Mouse (Mus musculus): Measurements from ENCODE around the gene Zcchc13.
A peak's percentile ranks its signal among the peaks of the same experiment; 100 is the strongest.

The Zcchc13 gene

DNA sequence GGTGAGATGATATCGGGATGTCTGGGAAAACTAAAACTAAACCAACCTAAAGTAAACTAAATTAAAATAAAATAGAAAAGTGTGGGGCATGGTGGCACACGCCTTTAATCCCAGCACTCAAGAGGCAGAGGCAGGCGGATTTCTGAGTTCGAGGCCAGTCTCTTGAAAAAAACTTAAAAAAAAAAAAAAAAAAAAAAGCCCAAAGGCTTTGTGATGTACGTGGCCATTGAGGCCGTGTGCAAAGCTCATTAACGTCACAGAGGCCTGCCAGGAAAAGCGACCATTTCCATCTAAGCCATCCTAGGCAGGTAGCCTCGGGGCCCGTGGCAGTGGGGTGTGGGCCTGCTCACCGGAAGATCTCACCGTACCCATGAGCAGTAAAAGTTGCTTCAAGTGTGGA, at the start of gene Zcchc13:
Gene Zcchc13 (plus strand): TSS at position 284 of the 400 bp plus-strand sequence.
- DNase-seq (ENCODE audit: low spot score in 2 of 2): no peak

DNA sequence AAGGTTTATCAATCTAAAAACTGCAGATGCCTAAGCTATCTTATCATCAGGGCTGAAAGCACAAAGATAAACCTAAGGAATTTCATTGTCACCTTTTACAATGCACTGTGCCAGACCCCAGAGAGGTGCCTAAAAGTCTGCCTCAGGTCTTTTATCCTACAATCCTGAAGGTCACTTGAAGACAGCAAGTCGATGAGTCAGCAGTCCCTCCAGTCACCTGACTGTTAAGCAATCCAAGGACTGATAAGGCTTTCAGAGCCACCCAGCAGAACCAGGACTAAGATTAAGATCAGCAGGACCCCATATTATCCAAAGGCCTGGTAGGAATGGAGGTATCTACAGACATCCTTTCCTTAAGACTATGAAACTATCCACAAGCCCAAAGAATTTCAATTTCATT, 46.1 kb upstream of the Zcchc13 start:
- DNase-seq (ENCODE audit: low spot score in 2 of 2): no peak

DNA sequence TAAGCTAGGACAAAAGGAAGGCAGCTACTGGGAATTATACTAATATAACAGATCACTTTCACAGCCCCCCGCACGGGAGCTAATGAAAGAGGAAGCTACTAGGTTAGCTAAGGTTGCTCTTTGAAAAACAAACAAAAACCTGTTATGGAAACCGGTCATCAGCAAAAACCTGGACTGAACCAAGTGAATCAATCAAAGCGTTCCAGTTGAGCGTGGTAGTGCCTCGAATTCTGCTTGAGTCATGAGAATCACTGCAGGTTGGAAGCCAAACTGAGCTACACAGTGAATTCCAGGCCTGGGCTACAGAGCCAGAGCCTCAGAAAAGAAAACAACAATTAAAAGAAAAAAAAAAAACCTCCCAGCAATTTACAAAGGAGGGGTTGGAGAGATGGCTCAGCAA, 38.3 kb upstream of the Zcchc13 start:
- DNase-seq (ENCODE audit: low spot score in 2 of 2): no peak

DNA sequence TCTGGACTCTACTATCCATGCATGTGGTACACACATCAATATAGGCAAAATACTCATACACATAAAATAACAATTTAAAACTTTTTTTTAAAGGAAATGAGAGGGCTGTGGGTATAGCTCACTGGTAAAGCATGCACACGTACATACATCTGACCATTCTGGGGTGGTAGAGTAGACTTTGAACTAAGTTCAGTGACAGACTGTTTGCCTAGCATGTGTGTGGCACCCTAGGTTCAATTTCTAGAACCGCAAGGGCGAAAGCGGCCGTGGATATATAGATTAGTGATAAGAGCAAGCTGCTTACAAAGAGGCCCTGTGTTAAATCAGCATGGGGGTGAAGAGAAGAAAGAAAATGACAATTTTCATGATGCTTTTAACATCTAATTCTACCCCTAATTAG, 27.8 kb upstream of the Zcchc13 start:
- DNase-seq (ENCODE audit: low spot score in 2 of 2): no peak

DNA sequence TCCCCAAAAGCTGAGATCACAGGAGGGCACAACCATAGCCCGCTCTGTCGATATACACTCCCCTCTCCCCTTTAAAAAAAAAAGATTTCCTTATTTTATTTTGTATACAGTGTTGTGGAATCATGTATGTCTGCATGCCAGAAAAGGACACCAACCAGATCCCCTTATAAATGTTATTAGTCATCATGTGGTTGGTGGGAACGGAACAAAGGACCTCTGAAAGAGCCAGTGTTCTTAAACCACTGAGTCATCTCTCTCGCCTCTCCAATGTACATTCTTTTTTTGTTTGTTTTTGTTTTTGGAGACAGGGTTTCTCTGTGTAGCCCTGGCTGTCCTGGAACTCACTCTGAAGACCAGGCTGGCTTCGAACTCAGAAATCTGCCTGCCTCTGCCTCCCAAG, 26.2 kb upstream of the Zcchc13 start:
- DNase-seq (ENCODE audit: low spot score in 2 of 2): no peak

DNA sequence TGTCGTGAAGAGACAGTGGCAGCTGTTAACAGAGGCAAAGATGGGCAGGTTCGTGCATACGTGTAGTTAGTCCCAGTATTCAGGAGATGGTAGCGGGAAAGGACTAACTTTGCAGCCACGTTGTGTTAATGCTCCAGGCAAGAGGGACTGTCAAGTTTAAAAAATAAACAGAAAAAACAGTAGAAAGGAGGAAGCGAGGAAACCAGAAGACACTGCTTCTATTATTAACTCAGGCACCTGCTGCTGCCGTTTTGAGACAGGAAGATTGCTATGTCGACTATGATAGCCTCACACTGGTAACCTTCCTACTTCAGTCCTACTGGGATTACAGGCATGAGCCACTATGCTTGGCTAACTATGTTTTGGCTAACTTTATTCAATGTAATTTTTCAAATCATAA, 24.9 kb upstream of the Zcchc13 start:
- no peak for DNase-seq (ENCODE audit: low spot score in 2 of 2)

DNA sequence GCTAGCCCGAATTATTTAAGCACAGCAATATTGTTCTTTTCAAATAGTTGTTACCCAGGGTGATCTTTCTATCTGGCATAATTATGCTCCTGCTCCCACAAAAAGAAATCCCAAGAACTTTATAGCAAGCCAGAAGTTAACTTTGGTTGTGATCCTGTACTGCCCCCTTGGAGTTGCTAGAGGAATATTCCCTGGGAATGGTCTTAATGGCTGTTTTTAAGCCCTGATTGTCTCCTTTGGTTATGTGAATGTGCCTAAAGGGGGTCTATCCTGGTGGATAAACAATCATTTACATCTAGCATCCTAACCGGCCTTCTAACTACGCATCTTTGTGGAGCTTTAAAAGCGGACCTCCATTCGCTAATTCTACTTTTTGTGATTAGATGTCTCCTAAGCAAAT, 20.0 kb upstream of the Zcchc13 start:
- no peak for DNase-seq (ENCODE audit: low spot score in 2 of 2)

DNA sequence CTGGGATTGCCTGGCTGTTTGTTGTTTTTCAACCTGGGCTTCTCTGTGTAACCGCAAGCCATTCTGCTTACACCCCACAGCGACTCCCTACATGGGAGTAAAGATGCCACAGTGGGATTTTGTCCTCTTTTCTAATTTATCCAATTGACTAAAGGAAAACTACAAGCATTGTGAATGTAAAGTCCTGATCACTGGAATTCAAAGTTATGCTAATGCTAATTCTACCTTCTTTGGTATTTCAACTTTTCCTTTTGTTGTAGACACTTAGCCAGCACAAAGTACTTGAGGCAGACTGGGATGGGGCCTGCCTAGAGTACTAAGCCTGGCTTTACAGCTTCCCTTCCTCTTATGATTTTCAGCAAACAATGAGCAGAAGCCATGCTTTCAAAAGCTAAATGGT, 18.9 kb upstream of the Zcchc13 start:
- no peak for DNase-seq (ENCODE audit: low spot score in 2 of 2)

DNA sequence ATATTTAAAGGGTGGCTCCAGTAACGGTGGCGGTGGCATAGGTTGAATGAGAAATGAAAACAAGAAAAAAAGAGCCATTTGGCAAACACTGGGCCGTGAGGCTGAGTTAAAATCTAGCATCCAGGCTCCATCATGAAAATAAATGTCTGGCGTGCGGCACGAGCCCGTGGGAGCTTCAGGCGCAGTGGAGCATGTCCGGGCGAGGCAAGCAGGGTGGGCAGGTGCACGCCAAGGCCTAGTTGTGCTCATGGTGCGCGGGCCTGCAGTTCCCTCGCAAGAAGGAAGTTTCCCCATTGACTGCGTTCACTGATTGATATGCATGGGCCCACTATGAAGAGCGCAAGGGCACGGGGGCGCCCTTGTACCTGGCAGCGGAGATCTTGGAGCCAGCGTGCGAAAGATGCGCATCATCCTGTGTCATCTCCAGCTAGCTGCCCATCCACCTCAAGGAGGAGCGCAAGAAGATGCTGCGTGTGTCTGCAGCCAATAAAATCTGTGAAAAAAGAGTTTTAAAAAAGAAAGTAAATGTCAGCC, 15.6 kb upstream of the Zcchc13 start:
- no peak for DNase-seq (ENCODE audit: low spot score in 2 of 2)

DNA sequence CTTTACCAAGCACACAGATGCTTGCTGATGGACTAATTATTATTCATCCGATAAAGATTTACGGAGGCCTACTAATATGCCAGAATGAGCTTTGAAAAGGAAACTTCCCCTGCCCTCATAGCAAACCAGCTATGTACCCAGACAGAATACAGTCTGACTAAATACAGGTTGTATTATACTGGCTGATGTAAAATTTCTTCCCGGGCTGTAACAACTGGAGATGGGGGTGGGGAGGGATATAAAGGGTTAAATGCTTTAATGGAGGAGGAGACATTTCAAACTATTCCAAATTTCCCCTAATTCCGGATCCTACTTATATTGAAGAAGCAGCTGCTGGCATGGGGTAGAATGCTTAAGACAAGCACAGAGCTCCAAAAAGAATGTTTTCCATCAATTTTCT, 14.9 kb upstream of the Zcchc13 start:
- no peak for DNase-seq (ENCODE audit: low spot score in 2 of 2)

DNA sequence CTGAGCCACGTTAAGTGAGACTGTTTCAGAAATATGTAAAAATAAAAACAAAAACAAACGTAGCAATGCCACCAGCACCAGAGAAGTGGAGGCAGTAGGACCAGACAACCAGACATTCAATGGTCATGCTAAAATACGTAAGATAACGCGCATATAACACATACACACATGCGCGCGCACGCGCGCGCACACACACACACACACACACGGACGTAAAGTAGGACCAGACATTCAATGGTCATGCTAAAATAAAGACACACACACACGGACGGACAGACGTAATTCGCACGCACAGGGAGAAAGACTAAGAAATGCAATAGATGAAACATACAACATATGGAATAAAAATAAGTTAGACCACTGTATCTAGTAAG, 14.2 kb upstream of the Zcchc13 start:
- DNase-seq (ENCODE audit: low spot score in 2 of 2): peak in 1 of 2 experiments; percentile 34

DNA sequence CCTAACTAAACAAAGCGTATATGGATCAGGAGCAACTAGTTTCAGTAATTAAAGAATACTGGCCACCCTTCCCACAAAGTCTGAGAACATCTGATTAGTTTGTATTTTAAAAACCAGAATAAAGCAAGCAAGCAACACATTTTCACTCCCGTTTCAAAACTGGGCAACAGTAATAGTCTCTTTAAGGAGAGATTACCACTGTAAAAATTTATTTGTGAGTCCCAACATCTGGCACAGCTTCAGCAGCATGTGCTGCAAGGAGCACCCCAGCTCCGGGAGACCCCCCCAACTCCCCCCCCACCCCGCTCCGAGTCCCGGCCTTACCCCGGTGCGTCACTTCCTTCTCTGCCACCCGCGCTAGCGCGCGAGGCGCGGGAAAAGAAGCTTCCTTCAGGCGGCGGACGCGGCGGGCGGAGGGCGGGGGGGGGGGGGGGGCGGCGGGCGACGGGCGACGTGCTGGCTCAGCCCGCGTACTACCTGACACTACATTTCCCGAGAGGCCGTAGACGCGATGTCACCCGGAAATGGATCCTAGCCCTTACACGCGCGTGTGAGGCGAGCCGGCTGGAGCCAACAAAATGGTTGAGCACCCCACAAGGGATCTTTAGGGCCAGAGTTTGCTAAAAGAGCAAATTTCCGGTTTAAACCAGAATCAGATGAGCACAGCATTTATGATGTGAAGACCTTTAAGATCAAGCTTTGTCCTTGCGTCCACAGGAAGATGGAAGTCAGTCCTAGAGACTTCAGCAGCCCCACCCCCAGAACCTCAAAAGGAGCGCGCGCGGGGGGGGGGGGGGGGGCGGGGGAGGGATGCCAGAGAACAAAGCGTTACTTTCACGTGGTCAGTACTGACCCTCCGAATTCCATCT, 13.6 kb upstream of the Zcchc13 start:
- peak; percentile 69 to 74 for DNase-seq (ENCODE audit: low spot score in 2 of 2)

DNA sequence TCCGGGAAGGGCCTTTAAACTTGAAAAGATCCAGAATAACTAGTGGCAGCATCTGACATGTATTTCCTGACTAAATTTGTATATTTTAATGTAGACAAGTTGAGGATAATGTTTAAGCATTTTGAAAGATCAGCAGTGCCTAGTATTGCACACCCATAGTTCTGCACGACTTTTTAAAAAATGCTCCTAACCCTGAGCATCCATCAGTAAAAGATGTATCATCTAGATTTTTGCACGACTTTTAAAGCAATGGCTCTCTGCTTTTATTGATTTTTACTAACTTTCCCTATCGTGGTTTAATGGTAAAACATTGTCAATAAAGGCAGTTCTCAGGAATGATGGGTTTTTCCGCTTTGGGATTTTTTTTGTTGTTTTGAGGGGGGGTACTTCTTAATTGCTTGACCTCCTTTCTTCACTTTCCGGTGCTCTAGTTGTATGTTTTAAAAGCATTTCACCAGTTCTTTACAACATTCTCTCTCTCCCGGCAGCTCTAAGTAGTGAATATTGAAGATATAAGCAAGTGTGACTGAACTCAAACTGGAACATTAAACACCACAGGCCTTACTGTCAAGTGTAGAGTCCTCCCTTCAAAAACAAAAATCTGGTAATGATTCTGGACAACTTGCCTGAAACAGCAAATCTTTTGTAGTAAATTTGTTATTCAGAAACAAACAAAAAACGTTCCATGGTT, 12.8 kb upstream of the Zcchc13 start:
- no peak for DNase-seq (ENCODE audit: low spot score in 2 of 2)

DNA sequence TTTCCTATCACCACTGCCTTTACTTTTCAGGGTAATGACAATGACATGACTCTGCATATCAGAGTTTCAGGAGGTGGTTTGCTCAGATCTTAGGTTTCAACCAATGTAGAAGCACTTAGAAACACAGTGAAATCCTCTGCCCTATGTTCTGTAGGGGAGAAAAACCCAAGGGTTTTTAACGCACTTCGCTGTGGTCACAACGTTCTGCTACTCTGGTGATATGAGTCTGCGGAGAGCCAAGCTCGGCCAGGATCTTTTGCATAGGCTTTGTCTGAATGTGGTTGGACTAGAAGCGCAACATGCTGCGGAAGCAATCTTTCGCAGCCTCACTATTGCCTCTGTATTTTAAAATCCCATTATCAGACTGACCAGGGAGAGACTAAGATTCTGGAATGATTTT, 8.6 kb upstream of the Zcchc13 start:
- DNase-seq (ENCODE audit: low spot score in 2 of 2): no peak

DNA sequence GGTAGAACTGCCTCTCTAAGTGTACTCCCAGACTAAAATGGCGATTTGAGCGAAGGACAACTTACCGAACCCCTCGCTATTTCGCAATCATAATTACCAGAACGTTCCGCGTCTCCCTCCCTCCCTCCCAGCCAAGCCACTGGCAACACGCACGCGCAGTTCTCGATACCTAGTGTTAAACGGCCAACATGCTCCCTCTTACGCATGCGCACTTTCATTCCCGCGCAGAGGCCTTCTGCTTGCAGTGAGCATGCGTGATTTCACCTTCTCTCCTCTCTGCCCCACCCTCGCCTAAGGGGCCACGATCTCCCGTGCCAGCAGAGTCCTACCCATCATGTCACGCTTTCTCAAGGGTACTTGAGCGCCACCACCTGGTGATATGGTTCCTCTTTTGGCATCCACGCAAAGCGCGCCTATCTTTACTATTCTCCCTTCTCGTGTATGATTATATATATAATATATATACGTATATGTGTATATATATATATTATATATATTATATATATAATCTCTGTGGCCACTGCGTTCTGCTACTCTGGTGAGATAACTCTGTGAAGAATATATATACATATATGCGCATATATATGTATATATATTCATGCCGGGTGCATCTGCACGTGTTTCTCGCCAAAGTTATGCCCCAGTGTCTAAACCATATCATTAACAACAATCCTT, 8.0 kb upstream of the Zcchc13 start:
- DNase-seq (ENCODE audit: low spot score in 2 of 2): peak; percentile 94

DNA sequence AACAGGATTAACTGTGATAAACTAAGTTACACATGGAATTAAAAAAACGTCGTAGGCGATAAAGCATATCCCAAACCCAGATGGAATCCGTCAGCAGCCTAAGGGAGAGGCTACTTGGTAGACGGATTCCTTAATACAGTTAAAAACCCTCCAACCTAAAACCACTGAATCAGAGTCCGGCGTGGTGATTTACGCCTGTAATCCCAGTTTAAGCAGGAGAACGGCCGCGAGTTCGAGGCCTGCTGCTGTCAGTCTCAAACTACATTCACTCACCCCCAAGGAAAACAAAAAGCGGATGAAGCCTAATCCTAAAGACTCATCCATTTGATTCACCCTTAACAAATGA, 7.5 kb upstream of the Zcchc13 start:
- DNase-seq (ENCODE audit: low spot score in 2 of 2): no peak

DNA sequence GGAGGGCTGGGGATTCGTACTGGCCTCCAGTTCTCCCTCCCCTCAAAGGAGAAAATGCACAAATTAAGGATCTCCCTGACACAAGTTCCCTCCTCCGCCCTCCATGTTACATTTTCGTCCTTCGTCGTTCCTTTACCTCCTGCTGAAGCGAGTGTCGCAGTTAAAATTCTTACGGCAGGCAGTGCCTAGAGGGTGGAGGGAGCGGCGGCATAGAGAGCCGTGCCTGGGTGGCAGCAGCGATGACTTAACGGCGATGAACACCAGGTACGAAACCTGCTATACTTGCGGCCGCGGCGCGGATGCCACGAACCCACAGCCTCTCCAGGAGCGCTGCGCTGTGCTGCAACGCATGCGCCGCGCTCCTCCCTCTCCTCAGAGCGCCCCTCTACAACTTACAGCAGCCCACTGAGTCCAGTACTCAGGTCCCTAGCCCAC, 7.0 kb upstream of the Zcchc13 start:
- peak; percentile 18 to 40 for DNase-seq (ENCODE audit: low spot score in 2 of 2)

DNA sequence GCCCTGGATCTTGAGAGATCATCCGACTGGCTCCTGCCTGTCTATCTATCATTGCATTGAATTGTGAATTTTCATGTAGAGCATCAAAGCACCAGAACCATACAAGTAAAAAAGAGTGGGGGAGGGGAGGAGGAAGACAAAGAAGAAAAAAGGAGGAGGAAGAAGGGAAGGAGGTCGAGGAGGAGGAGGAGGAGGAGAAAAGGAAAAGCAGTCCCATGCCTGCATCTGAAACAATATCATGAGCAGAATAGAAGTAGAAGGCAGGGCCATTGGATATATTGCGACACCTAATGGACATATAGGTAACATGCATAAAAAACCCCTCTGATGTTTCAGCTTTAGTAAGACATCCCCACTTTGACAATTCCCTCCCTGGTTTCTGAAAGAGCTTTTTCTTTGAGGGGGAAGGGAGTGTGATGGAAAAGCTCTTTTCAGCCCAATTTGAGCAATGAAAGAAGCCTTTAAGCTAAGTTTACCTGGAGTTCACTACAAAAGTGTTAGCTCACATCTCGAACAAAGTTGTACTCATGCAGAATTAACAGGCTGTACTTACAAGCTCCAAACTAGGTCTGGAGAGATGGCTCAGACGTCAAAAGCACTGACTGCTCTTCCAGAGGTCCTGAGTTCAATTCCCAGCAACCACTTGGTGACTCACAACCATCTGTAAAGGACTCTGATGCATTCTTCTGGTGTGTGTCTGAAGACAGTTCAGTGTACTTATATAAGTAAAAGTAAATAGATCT, 5.8 kb upstream of the Zcchc13 start:
- no peak for DNase-seq (ENCODE audit: low spot score in 2 of 2)

DNA sequence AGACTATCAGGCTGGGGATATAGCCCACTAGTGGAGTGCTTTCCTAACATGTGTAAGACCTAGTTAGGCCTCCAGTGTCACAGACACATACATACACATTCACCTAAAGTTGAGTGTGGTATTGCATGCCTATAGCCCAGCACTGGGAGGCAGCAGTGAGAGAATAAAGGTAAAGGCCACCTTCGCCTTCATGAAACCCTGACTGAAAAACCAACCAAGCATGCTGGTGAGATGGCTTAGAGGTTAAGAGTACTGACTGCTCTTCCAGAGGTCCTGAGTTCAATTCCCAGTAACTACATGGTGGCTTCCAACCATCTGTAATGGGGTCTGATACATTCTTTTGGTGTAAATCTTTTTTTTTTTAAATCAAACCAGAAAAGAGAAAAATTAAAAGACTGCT, 1.5 kb upstream of the Zcchc13 start:
- no peak for DNase-seq (ENCODE audit: low spot score in 2 of 2)

DNA sequence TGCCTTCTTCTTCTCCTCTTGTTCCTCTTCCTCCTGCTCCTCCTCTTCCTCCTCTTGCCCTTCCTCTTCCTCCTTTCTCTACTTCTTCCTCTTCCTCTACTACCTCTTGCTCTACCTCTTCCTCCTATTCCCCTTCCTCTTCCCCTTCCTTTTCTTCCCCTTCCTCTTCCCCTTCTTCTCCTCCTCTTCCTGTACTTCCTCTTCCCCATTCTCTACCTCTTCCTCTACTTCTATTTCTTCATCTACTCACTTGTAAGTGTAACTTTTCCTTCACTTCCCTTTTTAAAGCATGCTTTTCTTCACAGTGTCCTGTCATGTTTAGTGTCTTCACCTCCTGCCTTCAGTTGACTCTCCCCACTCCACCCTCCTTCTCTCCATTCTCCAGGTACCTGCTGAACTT, 3.5 kb downstream of the Zcchc13 start:
- DNase-seq (ENCODE audit: low spot score in 2 of 2): no peak

DNA sequence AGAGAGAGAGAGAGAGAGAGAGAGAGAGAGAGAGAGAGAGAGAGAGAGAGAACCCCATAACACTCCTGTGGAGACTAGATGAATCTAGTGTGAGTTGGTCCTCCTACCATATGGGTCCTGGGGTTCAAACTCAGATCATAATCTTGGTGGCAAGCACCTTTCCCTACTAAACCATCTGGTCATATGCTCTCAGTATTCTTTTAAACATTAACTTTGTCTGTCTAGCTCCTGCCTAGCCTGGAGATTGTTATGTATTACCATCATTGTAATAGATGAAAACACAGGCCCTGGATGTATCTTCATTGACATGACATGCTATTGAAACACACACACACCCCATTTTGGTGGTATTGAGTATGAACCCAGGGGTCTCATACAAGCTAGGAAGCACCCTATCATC, 5.6 kb downstream of the Zcchc13 start:
- no peak for DNase-seq (ENCODE audit: low spot score in 2 of 2)

DNA sequence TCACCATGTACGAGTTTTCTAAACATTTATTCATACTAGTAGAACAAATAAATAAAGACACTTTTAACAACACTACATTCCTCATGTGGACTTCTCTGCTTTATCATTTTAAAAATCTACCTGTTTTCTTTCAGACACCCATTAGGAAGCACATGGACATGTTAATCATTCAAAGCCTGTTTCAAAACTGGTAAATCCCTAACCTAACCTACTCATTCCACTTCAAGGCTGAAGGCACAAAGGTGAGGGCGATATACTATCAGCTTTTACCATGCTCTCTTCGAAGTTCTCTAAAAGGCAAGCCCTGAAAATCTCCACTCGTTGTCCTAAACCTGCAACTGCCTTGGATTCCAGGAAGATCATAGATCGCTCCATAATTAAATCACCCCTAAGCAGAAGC, 8.2 kb downstream of the Zcchc13 start:
- DNase-seq (ENCODE audit: low spot score in 2 of 2): no peak

Data from frontal cortex, postnatal 14 days (tissue).